Mouse (Mus musculus) ZHBTc4 (cell line): Measurements from ENCODE around the gene Hist1h2ah.

Experiments
- DNase-seq: peaks from one replicate; pipeline ENCODE4 v3.0.0-alpha.2; 2011; ENCODE audit warnings: low read depth, low spot score

The Hist1h2ah gene

DNA sequence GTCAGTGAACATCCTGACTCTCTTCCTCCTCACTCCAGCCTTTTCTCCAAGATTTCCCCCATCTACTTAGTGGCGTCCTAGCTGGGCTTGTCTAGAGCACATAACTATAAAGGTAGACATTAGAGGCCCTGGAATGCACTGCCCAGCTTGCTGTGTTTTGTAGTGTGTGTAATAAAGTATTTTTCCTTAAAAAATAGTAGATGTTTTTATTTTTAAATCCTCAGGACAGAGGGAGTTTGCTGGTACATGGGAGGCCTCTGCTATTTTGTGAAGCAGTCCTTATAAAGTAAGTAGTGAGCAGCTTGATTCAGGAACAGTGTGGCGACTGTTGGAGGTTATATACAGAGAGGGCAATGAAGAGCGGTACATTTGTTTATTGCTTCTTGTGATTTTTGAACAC, 26.7 kb downstream of the Hist1h2ah start:
- no peak for DNase-seq

- no peak for DNase-seq
Measured at GRCm38 (mm10) chr13:22007872-22008271, 27.5 kb downstream of the Hist1h2ah start.

- DNase-seq: no peak
Measured at GRCm38 (mm10) chr13:22007121-22007510, 28.3 kb downstream of the Hist1h2ah start.

DNA sequence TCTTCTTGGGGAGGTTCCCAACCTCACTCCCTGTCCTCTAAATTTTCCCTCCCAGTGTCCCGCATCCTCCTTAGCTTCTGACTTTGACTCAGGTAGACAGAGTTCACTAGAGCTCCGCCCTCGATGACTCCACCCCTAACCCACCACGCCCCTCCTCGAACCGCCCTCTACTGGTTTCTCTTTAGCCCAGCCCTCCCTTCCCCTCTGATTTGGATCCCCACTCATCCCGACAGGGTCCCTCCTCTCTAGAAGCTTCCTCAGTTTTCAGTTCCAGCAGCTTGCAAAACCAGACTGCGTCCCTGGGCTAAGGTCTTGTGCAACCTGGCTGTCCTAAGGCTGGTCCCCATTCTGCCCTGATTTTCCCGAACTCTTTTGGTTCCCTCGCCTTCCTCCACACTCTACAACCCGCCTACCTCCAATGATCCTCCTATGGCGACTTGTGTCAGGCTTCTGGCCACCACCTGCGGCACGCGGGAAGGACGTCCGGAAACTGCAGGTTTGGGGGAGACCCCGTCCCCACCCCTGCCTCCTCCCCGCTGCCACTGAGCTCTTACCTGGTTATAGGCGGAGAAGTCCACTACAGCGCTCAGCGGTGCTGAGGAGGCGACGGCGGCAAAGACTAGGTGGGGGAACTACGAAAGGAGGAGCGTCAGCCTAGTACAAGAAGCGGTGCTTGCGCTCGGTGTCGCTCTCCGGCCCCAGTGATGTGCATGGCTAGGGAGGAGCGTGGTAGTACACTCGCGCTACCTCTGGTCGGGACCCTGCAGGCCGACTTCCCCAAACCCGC, 28.8 kb downstream of the Hist1h2ah start:
- peak; percentile 91 for DNase-seq

- DNase-seq: peak; percentile 72
Measured at GRCm38 (mm10) chr13:22005605-22006333, 29.6 kb downstream of the Hist1h2ah start.

DNA sequence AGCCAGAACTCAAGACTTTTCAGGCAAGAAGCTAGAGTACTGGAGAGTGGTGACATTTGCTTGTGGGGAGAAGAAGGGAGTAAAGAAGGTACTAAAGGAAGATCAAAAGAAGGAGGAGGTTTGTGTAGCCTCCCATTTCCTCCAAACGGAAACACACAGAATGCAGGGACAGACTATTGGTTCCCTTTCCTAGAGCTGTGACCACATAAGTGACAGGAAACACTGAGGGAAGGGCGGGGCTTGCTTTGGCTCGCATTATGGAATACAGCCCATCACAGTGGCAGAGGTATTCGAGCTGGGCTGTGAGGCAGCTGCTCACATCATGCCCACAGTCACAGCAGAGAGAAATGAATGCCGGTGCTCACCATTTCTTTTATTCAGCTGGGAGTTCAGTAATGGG, 33.5 kb downstream of the Hist1h2ah start:
- DNase-seq: no peak

GRCm38 (mm10) chr13:22001346-22001745, 34.0 kb downstream of the Hist1h2ah start:
- no peak for DNase-seq

GRCm38 (mm10) chr13:21999147-21999546, 36.2 kb downstream of the Hist1h2ah start:
- no peak for DNase-seq

DNA sequence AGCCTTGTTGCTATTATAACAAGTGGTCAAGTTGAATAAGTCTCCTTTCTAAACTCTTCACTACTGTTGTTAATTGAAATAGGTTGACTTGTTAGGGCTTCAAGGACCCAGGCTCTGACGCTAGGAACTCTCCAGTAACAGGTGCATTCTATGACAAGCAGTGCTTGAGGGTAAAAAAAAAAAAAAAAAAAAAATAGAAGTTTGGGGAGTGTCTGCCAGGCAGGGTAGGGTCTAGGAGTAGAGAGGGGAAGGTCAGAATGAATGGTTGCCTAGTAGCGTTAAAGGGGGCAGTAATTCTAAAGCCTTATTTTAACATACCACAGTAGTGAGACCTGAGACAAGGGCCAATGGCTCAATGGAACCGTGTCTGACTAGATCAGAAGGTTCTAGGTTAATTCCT, 37.0 kb downstream of the Hist1h2ah start:
- DNase-seq: no peak

- no peak for DNase-seq
Measured at GRCm38 (mm10) chr13:21997821-21998220, 37.5 kb downstream of the Hist1h2ah start.

GRCm38 (mm10) chr13:21997201-21997820, 38.1 kb downstream of the Hist1h2ah start:
- no peak for DNase-seq

- no peak for DNase-seq
Measured at GRCm38 (mm10) chr13:21996840-21997185, 38.6 kb downstream of the Hist1h2ah start.

GRCm38 (mm10) chr13:21996101-21996839, 39.1 kb downstream of the Hist1h2ah start:
- peak; percentile 77 for DNase-seq

DNA sequence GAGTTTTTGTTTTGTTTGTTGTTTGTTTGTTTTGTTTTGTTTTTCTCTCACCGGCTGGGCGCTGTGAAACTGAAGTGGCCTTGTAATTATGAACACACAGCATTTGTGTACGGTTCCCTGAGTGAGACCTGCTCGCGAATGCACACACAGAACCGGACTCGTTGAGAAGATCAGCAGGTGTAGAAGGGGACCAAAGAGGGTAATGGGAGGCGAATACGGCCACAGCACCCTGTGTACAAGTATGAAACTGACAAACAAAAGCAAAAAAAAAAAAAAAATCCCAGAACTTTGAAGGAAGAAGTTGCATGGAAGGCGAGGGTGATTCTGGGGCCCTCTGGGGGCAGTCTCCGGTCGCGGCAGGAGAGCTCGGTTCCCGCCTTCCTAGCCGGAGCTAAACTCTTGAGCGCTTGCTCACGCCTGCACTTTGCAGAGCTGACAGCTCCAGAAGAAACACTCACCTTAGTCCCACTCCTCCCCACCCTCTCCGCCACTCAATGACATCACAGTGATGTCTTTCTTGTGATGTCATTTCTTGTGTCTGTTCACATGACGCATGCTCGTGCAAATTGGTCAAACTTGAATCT, 39.9 kb downstream of the Hist1h2ah start:
- DNase-seq: peak; percentile 84

- no peak for DNase-seq
Measured at GRCm38 (mm10) chr13:21994896-21995295, 40.5 kb downstream of the Hist1h2ah start.

GRCm38 (mm10) chr13:21993957-21994738, 41.2 kb downstream of the Hist1h2ah start:
- peak; percentile 83 for DNase-seq

GRCm38 (mm10) chr13:21992550-21992949, 42.8 kb downstream of the Hist1h2ah start:
- DNase-seq: no peak
